Mouse (Mus musculus) gastrocnemius, postnatal 4 days (tissue): Measurements from ENCODE around the gene Dda1. TPM values are rescaled to one million over a fixed set of nuclear protein-coding genes. Genes with fewer than 3 reads are reported as not detected.
"Not testable (repeated sequence)": the region's sequence is repeated elsewhere in the genome, so short reads cannot be mapped to it uniquely, and the experiment has no call there.

Experiments used
- DNase-seq, 2 experiments: peaks; one replicate each; pipeline ENCODE4 v3.0.0; 2021 to 2022; ENCODE audit warnings: low spot score in 2 of 2, mixed read lengths in 2 of 2
- long read RNA-seq, 2 experiments: library from polyadenylated mRNA; stranded (forward); transcript quantifications; one replicate each; pipeline ENCODE4 v2.0.0; 2021
- total RNA-seq, 2 experiments: library from RNA; stranded (reverse); gene quantifications; 2 replicates each; pipeline ENCODE4 v1.2.3; 2021

Gene Dda1
- 10 to 100 TPM; 40.3 to 44.2 TPM for total RNA-seq
- long read RNA-seq, experiment 1, transcript Dda1-202 (5 exons, 1,933 nt) = major isoform, 102 of 134 reads
- long read RNA-seq, experiment 1, transcript Dda1-205 (5 exons, 1,929 nt) = minor isoform, 12 of 134 reads
- long read RNA-seq, experiment 1, partial matches to known transcripts = 4 of 134 reads
- long read RNA-seq, experiment 1, other reads (novel, unspliced or antisense) = 7 of 134 reads
- long read RNA-seq, experiment 2, transcript Dda1-205 (5 exons, 1,929 nt) = minor isoform, 7 of 122 reads
- long read RNA-seq, experiment 2, transcript Dda1-202 (5 exons, 1,933 nt) = major isoform, 98 of 122 reads
- long read RNA-seq, experiment 2, partial matches to known transcripts = 3 of 122 reads
- long read RNA-seq, experiment 2, other reads (novel, unspliced or antisense) = 8 of 122 reads

GRCm38 (mm10) chr8:71468916-71469315 is at the start of gene Dda1:
TSS of gene Dda1 (plus strand) at chr8:71469199.
- DNase-seq = peak; percentile 89 to 96

GRCm38 (mm10) chr8:71422121-71422520 is 46.9 kb upstream of the Dda1 start:
- no peak for DNase-seq

- not testable (repeated sequence) for DNase-seq
Measured at GRCm38 (mm10) chr8:71432935-71433334, 36.1 kb upstream of the Dda1 start.

GRCm38 (mm10) chr8:71437041-71437440 is 32.0 kb upstream of the Dda1 start:
- DNase-seq = no peak

- no peak for DNase-seq
Measured at GRCm38 (mm10) chr8:71441404-71441803, 27.6 kb upstream of the Dda1 start.

- DNase-seq = no peak
Measured at GRCm38 (mm10) chr8:71445096-71445495, 23.9 kb upstream of the Dda1 start.

- DNase-seq = no peak
Measured at GRCm38 (mm10) chr8:71451337-71451736, 17.7 kb upstream of the Dda1 start.

GRCm38 (mm10) chr8:71451777-71452176 is 17.2 kb upstream of the Dda1 start:
- no peak for DNase-seq

GRCm38 (mm10) chr8:71452669-71453068 is 16.3 kb upstream of the Dda1 start:
- peak in 1 of 2 experiments; percentile 14 for DNase-seq

- DNase-seq = peak in 1 of 2 experiments; percentile 6
Measured at GRCm38 (mm10) chr8:71454668-71455067, 14.3 kb upstream of the Dda1 start.

GRCm38 (mm10) chr8:71456906-71457305 is 12.1 kb upstream of the Dda1 start:
- DNase-seq = peak in 1 of 2 experiments; percentile 15

- peak in 1 of 2 experiments; percentile 9 for DNase-seq
Measured at GRCm38 (mm10) chr8:71457659-71458270, 11.2 kb upstream of the Dda1 start.

- DNase-seq = no peak
Measured at GRCm38 (mm10) chr8:71460716-71461115, 8.3 kb upstream of the Dda1 start.

GRCm38 (mm10) chr8:71461152-71461840 is 7.7 kb upstream of the Dda1 start:
- DNase-seq = no peak

- DNase-seq = no peak
Measured at GRCm38 (mm10) chr8:71462191-71462590, 6.8 kb upstream of the Dda1 start.

- no peak for DNase-seq
Measured at GRCm38 (mm10) chr8:71462786-71463185, 6.2 kb upstream of the Dda1 start.

GRCm38 (mm10) chr8:71463188-71464033 is 5.6 kb upstream of the Dda1 start, which contains the start of gene Abhd8:
TSS of gene Abhd8 (minus strand) at chr8:71463655.
- peak; percentile 93 to 97 for DNase-seq

GRCm38 (mm10) chr8:71464513-71465500 is 4.2 kb upstream of the Dda1 start, which contains the start of gene Mrpl34:
TSS of gene Mrpl34 (plus strand) at chr8:71464959.
- peak; percentile 87 to 95 for DNase-seq

- no peak for DNase-seq
Measured at GRCm38 (mm10) chr8:71465733-71466132, 3.3 kb upstream of the Dda1 start.

GRCm38 (mm10) chr8:71466198-71466597 is 2.8 kb upstream of the Dda1 start:
- DNase-seq = no peak
